Mouse (Mus musculus): ENCODE measurements around the gene Cul5. TPM values are rescaled to one million over a fixed set of nuclear protein-coding genes. Genes with fewer than 3 reads are reported as not detected.

Cul5 gene
- polyA plus RNA-seq, 1 experiment from 2014 or later = 23.9 TPM

DNA sequence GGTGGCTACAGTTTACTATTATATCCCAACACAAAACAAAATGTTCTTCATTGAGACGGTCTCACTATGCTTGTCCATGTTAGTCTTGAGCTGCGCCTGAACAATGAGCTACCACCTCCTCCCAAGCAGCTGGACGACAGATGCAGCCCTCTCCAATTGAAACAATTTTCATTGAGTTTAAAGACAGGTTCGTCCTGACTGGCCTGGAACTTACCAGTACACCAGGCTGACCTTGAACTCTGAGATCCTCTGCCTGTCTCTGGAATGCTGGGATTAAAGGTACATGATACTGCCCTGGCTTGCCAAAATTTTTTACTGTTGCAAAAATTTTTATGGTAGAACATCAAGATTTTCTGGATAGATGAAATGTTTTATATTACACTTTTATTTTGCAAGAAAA lies 55.5 kb downstream of the Cul5 start:
- 83% methylated on average over 4 of the region's 4 CpGs for WGBS

DNA sequence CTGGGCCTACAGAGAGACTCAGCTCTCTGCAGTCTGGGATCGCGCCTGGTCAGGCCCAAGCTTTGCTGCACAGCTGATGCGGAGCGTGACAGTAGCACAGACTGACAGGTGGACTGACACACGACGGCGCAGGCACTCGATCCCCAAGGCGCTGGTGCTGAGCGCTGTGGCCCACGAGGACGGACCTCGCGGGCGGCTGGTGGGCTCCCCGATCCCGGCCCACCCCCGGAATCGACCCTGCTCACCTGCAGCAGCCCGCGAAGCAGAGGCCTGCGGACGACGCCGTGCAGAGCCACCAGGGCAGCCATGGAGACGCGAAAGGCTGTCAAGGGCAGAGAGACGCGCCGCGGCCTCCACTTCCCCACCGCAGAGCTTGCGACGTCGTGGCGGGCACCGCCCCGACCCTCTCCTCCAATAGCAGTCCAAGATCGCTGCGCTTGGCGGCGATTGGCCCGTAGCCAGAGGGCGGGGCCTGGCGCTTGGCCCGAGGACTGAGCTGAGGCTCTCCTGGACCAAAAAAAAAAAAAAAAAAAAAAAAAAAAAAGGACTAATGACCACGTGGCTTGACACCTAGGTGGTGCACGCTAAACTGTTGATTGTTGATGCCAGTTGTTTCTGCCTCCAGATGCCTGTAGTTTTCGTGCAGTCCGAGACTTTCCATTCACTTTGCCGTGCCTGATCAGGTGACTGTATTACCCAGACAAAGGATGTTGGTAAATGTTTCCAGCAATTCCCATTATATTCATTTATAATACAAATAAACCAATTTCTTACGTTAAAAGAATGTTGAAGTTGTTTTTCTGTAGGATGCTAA lies 59.6 kb downstream of the Cul5 start, which contains the start of gene Acat1:
Gene Acat1 (minus strand): TSS at position 415 of the 814 bp plus-strand sequence.
- Histone ChIP-seq H3K4me2 (ENCODE audit: low read depth, low read length) (peak within 1 kb of the TSS; percentile 84), H3K4me3 (ENCODE audit: low read length) (peak within 1 kb of the TSS; percentile 93), H3K27me3 (ENCODE audit: control insufficient read depth, insufficient read depth, low read length) (no peaks in the 10 kb centered on the region), H3K9me3 (replicated peaks; ENCODE audit: control insufficient read depth, low read length) (no peaks in the 10 kb centered on the region), H3K36me3 (ENCODE audit: control insufficient read depth, insufficient read depth) (no peaks in the 10 kb centered on the region), H3K27ac (ENCODE audit: low read length) (peak within 1 kb of the TSS; percentile 92), H3K4me1 (ENCODE audit: control insufficient read depth, insufficient read depth, low read length) (peaks cover 14% of the 10 kb centered on the region), H3K9ac (ENCODE audit: low read length) (peak within 1 kb of the TSS; percentile 99)
- ATAC-seq (replicated peaks; ENCODE audit: extremely low read depth, insufficient read depth, low FRiP score) = peak; percentile 97
- 3% methylated on average over 52 of the region's 52 CpGs for WGBS

More for the DNA sequence above, 55.5 kb downstream of the Cul5 start:
- Histone ChIP-seq H3K27ac (ENCODE audit: low read length) (no peak overlapping the region), H3K4me2 (ENCODE audit: low read depth, low read length) (no peak overlapping the region), H3K27me3 (ENCODE audit: control insufficient read depth, insufficient read depth, low read length) (no peaks in the 10 kb centered on the region), H3K4me3 (ENCODE audit: low read length) (no peak overlapping the region), H3K4me1 (ENCODE audit: control insufficient read depth, insufficient read depth, low read length) (peaks cover 5% of the 10 kb centered on the region), H3K9ac (ENCODE audit: low read length) (no peak overlapping the region), H3K36me3 (ENCODE audit: control insufficient read depth, insufficient read depth) (peaks cover 12% of the 10 kb centered on the region), H3K9me3 (replicated peaks; ENCODE audit: control insufficient read depth, low read length) (no peaks in the 10 kb centered on the region)
- no peak for ATAC-seq (replicated peaks; ENCODE audit: extremely low read depth, insufficient read depth, low FRiP score)

DNA sequence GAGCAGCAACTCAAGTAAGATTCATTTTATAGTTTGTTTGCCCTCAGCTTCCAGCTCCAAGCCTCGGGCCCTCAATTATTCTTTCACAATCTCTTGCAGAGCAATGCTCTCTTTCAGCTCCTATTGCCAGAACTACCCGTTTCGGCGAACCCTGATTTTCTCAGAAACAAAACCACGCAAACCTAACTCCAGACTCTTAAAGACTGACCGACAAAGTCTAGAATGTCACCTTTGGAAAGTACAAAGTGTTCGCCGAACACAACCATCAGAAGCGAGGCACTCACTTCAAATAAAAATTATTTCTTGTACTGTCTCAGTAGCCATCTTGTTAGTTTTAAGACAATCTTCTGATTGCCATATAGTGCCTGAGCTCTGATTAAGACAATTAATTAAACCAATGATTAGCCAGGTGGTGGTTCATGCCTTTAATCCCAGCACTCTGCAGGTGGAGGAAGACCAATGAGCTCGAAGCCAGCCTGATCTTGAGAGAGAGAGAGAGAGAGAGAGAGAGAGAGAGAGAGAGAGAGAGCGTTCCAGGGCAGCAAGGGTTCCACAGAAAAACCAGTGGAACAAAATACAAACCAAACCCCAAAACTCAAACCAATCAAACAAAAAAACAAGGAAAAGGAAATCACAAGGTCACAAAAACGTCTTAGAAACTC lies 60.4 kb downstream of the Cul5 start:
- H3K27ac ChIP-seq (ENCODE audit: low read length) = peak overlapping the region; percentile 92
- no peak for ATAC-seq (replicated peaks; ENCODE audit: extremely low read depth, insufficient read depth, low FRiP score)

DNA sequence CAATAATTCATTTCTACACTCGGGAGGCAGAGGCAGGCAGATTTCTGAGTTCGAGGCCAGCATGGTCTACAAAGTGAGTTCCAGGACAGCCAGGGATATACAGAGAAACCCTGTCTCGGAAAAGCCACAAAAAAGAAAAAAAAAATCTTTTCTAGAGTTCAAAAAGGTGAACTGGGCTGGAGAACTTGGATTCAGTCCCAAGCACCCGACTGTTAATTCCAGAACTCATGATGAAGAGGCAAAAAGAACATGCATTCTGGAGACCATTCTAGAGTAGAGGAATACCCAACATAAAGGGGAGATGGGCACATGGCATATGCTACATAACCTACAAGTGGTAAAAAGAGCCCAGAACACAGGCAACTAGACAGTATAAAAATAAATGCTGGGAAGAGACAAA lies 62.0 kb downstream of the Cul5 start:
- Histone ChIP-seq H3K4me2 (ENCODE audit: low read depth, low read length) (no peak overlapping the region), H3K4me3 (ENCODE audit: low read length) (no peak overlapping the region), H3K36me3 (ENCODE audit: control insufficient read depth, insufficient read depth) (no peaks in the 10 kb centered on the region), H3K27me3 (ENCODE audit: control insufficient read depth, insufficient read depth, low read length) (no peaks in the 10 kb centered on the region), H3K9ac (ENCODE audit: low read length) (no peak overlapping the region), H3K4me1 (ENCODE audit: control insufficient read depth, insufficient read depth, low read length) (peaks cover 27% of the 10 kb centered on the region), H3K9me3 (replicated peaks; ENCODE audit: control insufficient read depth, low read length) (no peaks in the 10 kb centered on the region), H3K27ac (ENCODE audit: low read length) (no peak overlapping the region)
- ATAC-seq (replicated peaks; ENCODE audit: extremely low read depth, insufficient read depth, low FRiP score) = no peak
- WGBS = 91% methylated on average over 4 of the region's 4 CpGs

More for the DNA sequence above, 60.4 kb downstream of the Cul5 start:
- Histone ChIP-seq H3K4me1 (ENCODE audit: control insufficient read depth, insufficient read depth, low read length) (peaks cover 17% of the 10 kb centered on the region), H3K27me3 (ENCODE audit: control insufficient read depth, insufficient read depth, low read length) (no peaks in the 10 kb centered on the region), H3K36me3 (ENCODE audit: control insufficient read depth, insufficient read depth) (no peaks in the 10 kb centered on the region), H3K4me2 (ENCODE audit: low read depth, low read length) (peak overlapping the region; percentile 84), H3K4me3 (ENCODE audit: low read length) (peak overlapping the region; percentile 93), H3K9ac (ENCODE audit: low read length) (peak overlapping the region; percentile 99), H3K9me3 (replicated peaks; ENCODE audit: control insufficient read depth, low read length) (no peaks in the 10 kb centered on the region)
- 61% methylated on average over 12 of the region's 12 CpGs for WGBS

DNA sequence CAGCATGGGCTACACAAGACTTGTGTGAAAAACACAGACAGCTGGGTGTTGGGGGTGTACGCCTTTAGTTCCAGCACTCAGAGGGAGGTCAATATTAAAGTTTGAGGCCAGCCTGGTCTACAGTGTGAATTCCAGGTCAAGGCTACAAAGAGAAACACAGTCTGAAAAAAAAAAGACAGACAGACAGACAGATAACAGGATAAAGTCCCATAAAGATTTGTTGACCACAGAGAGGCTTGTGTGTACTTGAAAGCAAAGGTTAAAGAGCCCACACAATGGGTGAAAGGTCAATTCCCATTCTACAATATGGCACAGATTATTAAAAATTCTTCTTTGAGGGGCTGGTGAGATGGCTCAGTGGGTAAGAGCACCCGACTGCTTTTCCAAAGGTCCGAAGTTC lies 62.6 kb downstream of the Cul5 start:
- H3K27ac ChIP-seq (ENCODE audit: low read length) = no peak overlapping the region
- H3K4me3 ChIP-seq (ENCODE audit: low read length) = no peak overlapping the region
- H3K27me3 ChIP-seq (ENCODE audit: control insufficient read depth, insufficient read depth, low read length) = no peaks in the 10 kb centered on the region
- H3K9ac ChIP-seq (ENCODE audit: low read length) = no peak overlapping the region
- H3K36me3 ChIP-seq (ENCODE audit: control insufficient read depth, insufficient read depth) = no peaks in the 10 kb centered on the region
- H3K9me3 ChIP-seq (replicated peaks; ENCODE audit: control insufficient read depth, low read length) = no peaks in the 10 kb centered on the region
- 98% methylated on average over 3 of the region's 3 CpGs for WGBS
- H3K4me1 ChIP-seq (ENCODE audit: control insufficient read depth, insufficient read depth, low read length) = peaks cover 27% of the 10 kb centered on the region
- no peak overlapping the region for H3K4me2 ChIP-seq (ENCODE audit: low read depth, low read length)
- no peak for ATAC-seq (replicated peaks; ENCODE audit: extremely low read depth, insufficient read depth, low FRiP score)

DNA sequence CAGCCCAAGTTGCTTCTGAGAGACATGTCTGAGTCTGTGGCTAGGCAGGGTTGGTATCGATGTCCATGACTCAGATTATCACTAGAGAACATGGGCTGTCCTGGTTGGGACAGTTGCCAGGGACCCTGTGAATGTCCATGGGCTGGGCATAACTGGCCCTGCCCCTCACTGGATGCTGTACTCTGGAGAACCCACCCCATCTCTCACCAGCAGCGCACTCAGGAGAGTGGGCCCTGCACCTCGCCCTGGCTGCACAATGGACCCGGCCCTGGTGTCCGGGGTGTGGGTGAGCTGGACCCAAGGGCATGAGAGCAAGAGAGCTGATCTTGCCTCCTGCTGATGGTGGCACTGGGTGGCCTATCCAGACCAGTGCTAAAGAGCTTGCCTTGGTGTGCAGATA lies 64.9 kb downstream of the Cul5 start:
- Histone ChIP-seq H3K9ac (ENCODE audit: low read length) (no peak overlapping the region), H3K36me3 (ENCODE audit: control insufficient read depth, insufficient read depth) (no peaks in the 10 kb centered on the region), H3K27me3 (ENCODE audit: control insufficient read depth, insufficient read depth, low read length) (no peaks in the 10 kb centered on the region), H3K4me3 (ENCODE audit: low read length) (no peak overlapping the region), H3K4me1 (ENCODE audit: control insufficient read depth, insufficient read depth, low read length) (peaks cover 31% of the 10 kb centered on the region), H3K27ac (ENCODE audit: low read length) (no peak overlapping the region), H3K4me2 (ENCODE audit: low read depth, low read length) (no peak overlapping the region), H3K9me3 (replicated peaks; ENCODE audit: control insufficient read depth, low read length) (no peaks in the 10 kb centered on the region)
- 81% methylated on average over 5 of the region's 5 CpGs for WGBS
- no peak for ATAC-seq (replicated peaks; ENCODE audit: extremely low read depth, insufficient read depth, low FRiP score)

DNA sequence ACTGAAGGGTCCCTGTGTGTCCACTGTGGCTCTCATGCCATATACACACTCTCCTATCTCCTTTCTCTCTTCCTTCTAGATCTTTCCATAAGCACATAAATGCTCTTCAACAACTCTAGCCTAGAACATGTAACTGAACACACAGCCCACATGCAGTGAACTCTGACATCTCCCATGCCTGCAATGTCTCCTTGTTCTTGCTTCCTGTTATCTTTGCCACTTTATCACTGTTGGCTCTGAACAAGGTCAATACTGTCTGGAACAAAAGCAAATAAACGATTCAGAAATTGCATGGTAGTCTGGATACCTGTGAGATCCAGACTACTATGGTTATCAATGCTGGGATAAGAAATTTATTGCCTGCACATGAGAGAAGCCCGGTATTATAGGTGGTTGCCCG lies 66.0 kb downstream of the Cul5 start:
- Histone ChIP-seq H3K4me3 (ENCODE audit: low read length) (no peak overlapping the region), H3K9ac (ENCODE audit: low read length) (no peak overlapping the region), H3K4me1 (ENCODE audit: control insufficient read depth, insufficient read depth, low read length) (peaks cover 27% of the 10 kb centered on the region), H3K27me3 (ENCODE audit: control insufficient read depth, insufficient read depth, low read length) (no peaks in the 10 kb centered on the region), H3K27ac (ENCODE audit: low read length) (peak overlapping the region; percentile 47; the same call in 1 of the 2 replicates), H3K9me3 (replicated peaks; ENCODE audit: control insufficient read depth, low read length) (no peaks in the 10 kb centered on the region), H3K4me2 (ENCODE audit: low read depth, low read length) (no peak overlapping the region), H3K36me3 (ENCODE audit: control insufficient read depth, insufficient read depth) (no peaks in the 10 kb centered on the region)
- no peak for ATAC-seq (replicated peaks; ENCODE audit: extremely low read depth, insufficient read depth, low FRiP score)
- 62% methylated on average over 3 of the region's 3 CpGs for WGBS

DNA sequence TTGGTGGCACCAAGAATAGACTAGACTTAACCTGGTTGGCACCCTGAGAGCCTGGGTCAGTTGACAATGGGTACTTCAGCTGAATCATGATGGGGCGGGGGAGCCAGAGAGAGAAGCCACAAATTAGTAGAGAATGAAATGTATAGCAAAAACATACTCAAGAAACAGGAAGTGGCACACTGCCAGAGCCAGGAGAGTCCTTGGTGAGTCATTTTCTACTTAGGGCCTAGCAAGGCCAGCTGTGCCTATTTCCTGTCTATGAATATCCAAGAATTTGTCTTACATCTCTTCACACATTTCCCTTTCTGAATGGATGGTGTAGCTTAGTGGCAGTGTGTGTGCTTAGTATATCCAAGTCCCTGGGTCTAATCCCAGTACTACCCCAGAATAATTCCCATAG lies 66.4 kb downstream of the Cul5 start:
- no peaks in the 10 kb centered on the region for H3K36me3 ChIP-seq (ENCODE audit: control insufficient read depth, insufficient read depth)
- no peaks in the 10 kb centered on the region for H3K27me3 ChIP-seq (ENCODE audit: control insufficient read depth, insufficient read depth, low read length)
- no peak for ATAC-seq (replicated peaks; ENCODE audit: extremely low read depth, insufficient read depth, low FRiP score)
- H3K9ac ChIP-seq (ENCODE audit: low read length) = no peak overlapping the region
- H3K9me3 ChIP-seq (replicated peaks; ENCODE audit: control insufficient read depth, low read length) = no peaks in the 10 kb centered on the region
- H3K4me3 ChIP-seq (ENCODE audit: low read length) = no peak overlapping the region
- H3K27ac ChIP-seq (ENCODE audit: low read length) = peak overlapping the region; percentile 47; the same call in 1 of the 2 replicates
- peaks cover 23% of the 10 kb centered on the region for H3K4me1 ChIP-seq (ENCODE audit: control insufficient read depth, insufficient read depth, low read length)
- WGBS = 73% methylated on average over 1 of the region's 1 CpGs
- H3K4me2 ChIP-seq (ENCODE audit: low read depth, low read length) = no peak overlapping the region

DNA sequence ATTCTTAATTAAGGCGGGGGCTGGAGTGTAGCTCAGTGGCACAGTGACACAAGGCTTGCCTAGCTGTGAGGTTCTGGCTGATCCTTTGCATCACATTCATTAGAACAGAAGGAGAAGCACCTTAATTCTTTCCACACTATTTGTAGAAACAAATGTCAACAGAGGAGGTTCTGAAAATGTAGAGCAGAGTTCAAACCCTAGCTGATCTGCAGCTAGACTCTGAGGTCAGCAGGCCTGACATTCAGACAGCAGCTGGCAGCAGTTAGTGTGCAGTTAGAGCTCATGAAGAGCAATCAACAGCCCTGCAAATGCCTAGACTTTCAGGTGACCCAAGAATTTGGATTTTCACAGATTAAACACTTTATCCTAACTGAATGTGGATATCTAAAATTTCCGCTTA lies 68.3 kb downstream of the Cul5 start:
- 79% methylated on average over 2 of the region's 2 CpGs for WGBS
- peaks cover 21% of the 10 kb centered on the region for H3K4me1 ChIP-seq (ENCODE audit: control insufficient read depth, insufficient read depth, low read length)
- peak overlapping the region; percentile 32 for H3K27ac ChIP-seq (ENCODE audit: low read length)
- no peak overlapping the region for H3K4me3 ChIP-seq (ENCODE audit: low read length)
- peaks cover 3% of the 10 kb centered on the region; the same call in 1 of the 2 replicates for H3K36me3 ChIP-seq (ENCODE audit: control insufficient read depth, insufficient read depth)
- H3K9me3 ChIP-seq (replicated peaks; ENCODE audit: control insufficient read depth, low read length) = no peaks in the 10 kb centered on the region
- no peak overlapping the region for H3K4me2 ChIP-seq (ENCODE audit: low read depth, low read length)
- no peak for ATAC-seq (replicated peaks; ENCODE audit: extremely low read depth, insufficient read depth, low FRiP score)
- H3K27me3 ChIP-seq (ENCODE audit: control insufficient read depth, insufficient read depth, low read length) = no peaks in the 10 kb centered on the region
- H3K9ac ChIP-seq (ENCODE audit: low read length) = no peak overlapping the region
